Mouse (Mus musculus) cerebellum, postnatal 14 days (tissue): Measurements from ENCODE around the gene Itgb3bp.

Source experiments
- DNase-seq, 2 experiments: peaks; one replicate each; pipeline ENCODE4 v3.0.0; 2021; ENCODE audit warnings: mixed read lengths in 2 of 2

Itgb3bp gene

DNA sequence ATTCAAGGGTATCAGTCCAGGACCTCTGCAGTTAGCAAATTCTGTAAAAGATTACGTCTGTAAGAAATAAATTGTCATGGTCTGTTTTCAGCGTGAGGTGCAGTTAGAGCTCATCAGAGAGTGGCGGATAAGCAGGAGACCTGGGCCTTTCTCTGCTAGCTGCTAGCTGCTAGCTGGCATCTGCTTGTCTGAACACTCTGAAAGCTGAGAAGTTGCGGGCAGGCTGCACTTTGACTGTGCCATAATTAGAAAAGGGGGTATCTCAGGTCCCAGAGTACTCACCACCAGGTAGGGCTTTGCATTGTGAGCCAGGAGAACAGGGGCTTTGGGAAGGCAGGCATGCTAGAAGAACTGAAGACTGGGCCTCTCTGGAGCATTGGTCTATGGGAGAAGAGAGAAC, 2.2 kb upstream of the Itgb3bp start:
- DNase-seq: no peak

- DNase-seq: no peak
Measured at GRCm38 (mm10) chr4:99931240-99931580, 1.6 kb upstream of the Itgb3bp start.

DNA sequence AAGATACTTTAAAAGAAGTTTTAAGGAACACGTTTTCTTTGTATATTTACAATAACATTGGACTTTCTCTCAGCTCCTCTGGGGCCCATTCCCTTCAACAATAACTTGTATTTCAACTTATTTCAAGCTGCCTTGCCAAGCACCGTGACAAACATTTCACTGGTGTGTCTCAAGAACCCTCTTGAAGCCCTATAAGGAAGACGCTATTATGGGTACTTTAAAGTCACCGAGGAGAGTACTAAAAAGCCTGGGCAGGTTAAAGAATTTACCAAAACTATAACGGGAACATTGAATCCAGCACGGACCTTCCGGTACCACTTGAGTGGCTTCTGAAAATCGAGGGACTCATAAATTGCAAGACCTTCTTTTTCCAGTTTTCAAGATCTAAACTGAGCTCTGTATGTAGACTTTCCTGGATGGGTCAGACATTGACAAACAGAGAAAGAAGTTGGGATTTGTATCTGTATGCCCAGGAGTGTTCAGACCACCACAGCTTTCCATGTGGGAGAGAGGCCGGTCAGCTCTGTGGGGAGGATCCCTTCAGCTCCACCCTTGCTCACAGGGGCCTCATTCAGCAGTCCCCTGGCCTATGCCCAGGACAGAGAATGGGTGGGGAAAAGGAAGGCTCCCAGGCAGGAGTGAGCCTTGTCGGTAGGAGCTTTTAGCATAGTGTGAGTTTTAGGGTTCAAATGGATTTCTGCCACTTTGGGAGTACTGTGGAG, 1.1 kb upstream of the Itgb3bp start:
- DNase-seq: peak in 1 of 2 experiments; percentile 37

GRCm38 (mm10) chr4:99929149-99929612, 432 bp downstream of the Itgb3bp start, which contains the start of gene Pgm1:
Gene Pgm1 (plus strand): TSS chr4:99929414.
- peak; percentile 86 to 88 for DNase-seq

DNA sequence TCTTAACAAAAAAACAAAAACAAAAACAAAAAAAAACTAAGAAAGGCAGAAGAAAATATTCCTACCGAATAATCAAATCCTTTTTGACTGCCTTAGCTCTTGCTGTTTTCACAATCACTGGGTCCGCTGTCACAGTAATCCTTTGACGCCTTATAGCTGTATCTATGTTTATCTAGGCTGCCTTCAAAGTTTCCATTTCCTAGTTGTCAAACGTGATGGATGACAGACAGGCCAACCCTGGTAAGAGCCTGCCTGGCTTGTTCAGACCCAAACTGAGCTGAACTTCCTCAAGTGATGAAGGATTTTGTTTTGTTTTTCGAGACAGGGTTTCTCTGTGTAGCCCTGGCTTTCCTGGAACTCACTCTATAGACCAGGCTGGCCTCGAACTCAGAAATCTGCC, 1.1 kb downstream of the Itgb3bp start:
- no peak for DNase-seq

DNA sequence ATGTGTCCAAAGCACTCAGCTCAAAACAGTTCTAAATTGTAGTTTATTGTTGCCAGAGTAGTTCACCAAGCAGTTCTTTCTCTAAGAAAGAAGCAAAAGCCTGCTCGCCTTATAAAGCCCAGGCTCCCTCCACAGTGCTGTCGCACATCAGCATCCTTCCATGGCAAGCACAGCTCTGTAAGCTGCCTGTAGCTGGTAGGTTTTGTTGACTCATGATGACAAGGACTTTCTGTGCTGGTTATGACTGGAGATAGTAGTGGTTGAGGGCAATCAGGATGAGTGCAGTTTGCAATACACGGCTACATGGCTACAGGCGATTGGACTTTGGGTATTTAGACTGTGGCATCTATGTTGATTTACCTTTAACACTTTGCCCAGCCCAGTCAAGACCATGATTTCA, 3.2 kb downstream of the Itgb3bp start:
- DNase-seq: no peak

GRCm38 (mm10) chr4:99913894-99914451, 15.6 kb downstream of the Itgb3bp start:
- DNase-seq: no peak

DNA sequence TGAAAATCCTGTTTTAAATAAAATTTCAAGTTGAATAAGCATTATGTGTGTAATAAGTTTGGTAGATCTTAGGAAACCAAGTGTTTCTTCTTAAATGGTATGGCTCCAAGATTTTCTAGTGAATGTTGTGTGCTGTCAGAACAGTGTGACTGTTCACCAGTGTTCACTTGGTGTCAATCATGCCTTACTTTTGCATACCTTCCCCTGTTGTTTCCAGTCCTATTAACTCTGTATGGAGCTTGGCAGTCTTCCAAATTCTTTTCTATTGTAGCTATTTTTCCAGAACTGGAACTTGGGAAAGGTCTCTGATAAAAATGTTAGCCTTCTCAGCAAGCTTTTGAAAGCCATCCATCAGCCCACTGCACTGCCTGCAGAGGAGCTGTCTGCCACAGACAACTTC, 47.2 kb downstream of the Itgb3bp start:
- no peak for DNase-seq

DNA sequence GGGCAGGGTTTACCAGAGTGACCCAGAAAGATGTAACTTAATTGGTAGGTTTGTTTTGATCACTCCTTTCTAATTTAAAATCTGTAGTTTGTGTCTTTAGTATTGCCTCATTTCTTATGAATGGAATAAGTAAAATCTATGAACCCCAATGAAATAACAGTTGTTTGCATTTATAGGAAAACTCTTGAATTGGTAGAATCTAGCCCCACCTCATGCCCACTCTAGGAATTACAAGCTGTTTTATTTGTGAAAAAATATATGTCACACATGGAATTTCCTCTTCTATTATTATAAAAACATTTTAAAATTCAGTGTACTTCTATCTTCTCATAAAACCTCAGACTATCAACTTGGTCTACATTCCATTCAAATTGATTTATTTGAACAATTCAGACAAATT, 47.7 kb downstream of the Itgb3bp start:
- peak; percentile 52 to 60 for DNase-seq

DNA sequence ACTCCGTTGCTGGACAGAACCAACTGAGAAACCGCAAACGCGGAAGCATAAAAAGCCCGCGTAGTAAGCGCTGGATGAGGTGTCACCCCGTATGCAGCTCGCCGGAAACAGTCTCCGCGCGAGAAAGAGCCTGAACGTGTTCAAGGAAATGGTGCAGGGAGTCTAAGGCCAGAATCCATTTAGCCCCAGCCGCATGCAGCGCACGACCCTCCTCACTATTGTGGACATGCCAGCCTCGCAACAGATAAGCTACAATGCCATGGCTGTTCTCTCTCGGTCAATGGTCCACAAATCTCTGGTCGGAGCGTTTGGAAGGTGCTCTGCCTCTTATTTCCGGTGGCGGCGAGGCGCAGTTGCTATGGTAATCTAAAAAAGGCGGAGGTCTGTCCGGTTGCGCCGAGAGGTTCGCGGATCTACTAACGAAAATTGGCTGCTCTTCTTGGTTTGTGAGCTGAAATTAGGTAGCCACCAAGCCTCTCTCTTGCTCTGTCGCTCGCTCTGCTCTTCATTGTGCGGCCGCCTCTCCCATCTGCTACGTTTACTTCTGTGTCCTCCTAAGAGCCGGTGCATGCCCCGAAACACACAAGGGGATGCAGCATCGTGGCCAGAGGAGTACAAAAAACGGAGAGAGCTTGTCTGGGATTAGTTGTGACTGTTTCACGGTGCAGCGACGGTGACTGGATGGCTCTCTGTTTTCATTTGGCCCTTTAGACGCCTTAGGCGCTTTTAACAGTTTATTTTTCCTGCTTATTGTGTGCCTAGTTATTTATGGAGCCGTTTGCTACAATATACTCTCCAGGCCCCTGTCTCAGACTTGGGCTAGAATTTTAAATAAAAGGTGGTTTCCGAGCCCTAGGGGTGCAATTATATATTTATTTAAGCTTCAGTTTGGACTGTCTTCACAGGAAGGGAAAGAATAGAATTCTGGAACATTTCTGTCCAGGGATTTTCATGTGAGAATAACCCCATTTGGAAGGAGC, 100.2 kb downstream of the Itgb3bp start, which contains the start of gene Efcab7:
Efcab7 (plus strand) TSS at position 105 of the 980 bp plus-strand sequence.
- peak; percentile 90 to 91 for DNase-seq

DNA sequence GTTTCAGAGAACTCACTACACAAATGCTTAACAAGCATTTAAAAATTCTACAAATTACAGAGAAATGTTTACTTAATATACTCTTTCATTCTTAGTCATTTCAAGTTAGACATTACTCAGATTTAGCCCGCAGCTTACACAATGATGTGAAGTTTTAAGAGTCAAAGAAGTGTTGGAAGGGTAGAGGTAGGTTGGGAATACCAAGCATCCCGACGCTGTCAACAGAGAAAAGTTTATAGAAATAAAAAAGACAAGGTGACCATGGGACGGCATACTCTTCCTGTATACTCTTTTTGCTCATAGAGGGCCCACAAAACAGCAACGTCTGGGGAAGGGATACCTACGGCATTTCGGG, 100.9 kb downstream of the Itgb3bp start:
- DNase-seq: no peak

DNA sequence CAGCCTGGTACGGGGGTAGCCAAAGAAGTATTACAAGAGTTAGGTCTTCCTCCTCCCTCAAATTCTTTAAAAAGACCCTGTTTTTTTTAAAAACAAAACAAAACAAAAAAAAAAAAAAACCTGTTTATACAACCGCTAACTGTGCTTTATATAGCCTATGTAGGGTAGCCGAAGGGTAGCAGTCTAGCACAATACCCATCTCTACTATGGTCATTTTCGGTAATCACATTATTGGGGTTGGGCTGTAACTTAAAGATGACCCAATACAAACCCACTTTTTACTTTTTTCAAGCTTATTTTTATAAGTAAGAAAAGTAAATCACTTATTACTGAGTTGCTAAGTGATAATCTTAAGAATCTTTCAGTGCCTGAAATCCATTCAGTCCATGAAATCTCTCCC, 101.3 kb downstream of the Itgb3bp start:
- no peak for DNase-seq

GRCm38 (mm10) chr4:99816697-99817460, 112.7 kb downstream of the Itgb3bp start:
- DNase-seq: no peak

DNA sequence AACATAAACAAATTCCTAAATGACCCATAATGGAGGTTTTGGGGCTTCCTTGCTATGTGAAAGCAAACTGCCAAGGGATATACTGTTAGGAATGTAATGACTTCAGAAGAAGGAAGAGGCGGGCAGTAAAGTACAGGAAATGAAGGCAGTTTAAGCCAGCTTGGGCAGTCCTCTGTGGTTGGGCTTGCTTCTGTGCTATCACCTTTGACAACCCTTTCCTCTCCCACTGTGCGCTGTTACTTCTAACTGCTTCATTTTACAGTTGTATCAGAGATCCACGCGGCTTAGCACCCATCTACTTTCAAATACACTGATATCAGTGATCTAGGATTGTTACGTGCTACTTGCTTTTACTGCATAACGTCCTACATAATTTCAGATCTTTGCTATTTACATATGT, 137.2 kb downstream of the Itgb3bp start:
- no peak for DNase-seq

DNA sequence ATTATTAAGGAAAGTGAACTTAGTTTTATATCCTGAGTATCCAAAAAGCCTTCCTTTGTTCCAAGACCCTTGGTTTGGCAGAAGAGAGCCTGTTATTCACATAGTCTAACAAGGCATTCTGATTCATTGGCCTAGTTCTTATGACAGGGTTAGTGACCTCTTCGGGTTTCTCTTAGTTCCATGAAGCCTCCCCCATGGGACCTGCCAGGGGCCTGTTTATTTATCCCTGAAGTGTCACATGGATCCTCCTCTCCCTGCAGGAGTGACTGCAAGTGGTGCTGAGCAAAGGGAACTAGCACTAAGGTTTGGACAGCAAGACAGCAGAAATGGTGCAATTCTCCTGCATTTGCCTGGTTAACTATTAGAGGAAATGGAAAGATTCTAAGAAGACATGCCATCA, 156.6 kb downstream of the Itgb3bp start:
- DNase-seq: no peak

- no peak for DNase-seq
Measured at GRCm38 (mm10) chr4:99770555-99770954, 159.1 kb downstream of the Itgb3bp start.

DNA sequence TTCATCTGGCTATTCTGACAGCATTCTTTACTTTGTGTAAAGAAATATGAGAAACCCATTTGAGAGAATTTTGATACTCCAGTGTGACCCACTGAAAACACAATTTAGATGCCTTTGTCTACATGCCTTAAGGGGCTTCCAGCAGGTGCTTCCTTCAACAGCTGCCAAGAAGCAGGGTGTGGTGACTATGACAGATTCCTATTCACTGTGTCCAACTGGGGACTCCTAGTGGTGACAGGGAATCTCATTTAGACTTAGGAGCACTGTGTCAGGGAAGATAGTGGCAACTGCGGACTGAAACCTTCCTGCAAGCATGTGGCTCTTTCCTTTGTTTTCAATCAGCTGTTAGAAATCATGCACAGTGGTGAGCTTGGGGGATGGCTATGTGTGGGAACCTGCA, 162.9 kb downstream of the Itgb3bp start:
- DNase-seq: peak; percentile 36 to 38

- DNase-seq: no peak
Measured at GRCm38 (mm10) chr4:99766303-99766702, 163.3 kb downstream of the Itgb3bp start.

DNA sequence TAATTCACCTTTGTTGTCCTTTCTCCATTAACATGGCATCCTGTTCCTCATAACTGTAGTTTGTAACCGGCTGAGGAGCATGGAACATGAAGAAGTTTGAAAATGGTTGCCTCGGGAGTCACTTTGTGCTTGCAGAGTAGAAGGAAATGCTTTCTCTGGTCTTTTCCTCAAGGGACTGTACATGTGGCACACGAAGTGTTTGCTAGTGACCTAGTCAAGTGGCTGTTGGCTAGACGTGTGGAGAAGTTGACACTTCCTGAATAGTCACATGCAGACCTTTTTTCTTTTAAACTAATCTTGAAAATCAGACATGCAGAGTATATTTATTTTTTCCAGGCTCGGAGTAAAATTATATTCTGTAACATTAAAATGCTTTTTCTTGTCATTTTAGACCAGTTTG, 177.2 kb downstream of the Itgb3bp start:
- DNase-seq: no peak

GRCm38 (mm10) chr4:99739836-99740235, 189.8 kb downstream of the Itgb3bp start:
- DNase-seq: no peak

- no peak for DNase-seq
Measured at GRCm38 (mm10) chr4:99725914-99726451, 203.6 kb downstream of the Itgb3bp start.

GRCm38 (mm10) chr4:99724331-99724730, 205.3 kb downstream of the Itgb3bp start:
- no peak for DNase-seq
